Mouse (Mus musculus) hindbrain, postnatal 0 days (tissue): ENCODE measurements around the gene Ccdc18. TPM values are rescaled to one million over a fixed set of nuclear protein-coding genes. Genes with fewer than 3 reads are reported as not detected.

Source experiments
- ATAC-seq: fragments of 200-750 bp; cut with Nextera tagmentation; 2 replicates; pipeline ENCODE4 v1.8.0; 2017; ENCODE audit warnings: mild to moderate bottlenecking, moderate TSS enrichment, moderate library complexity
- DNase-seq: peaks from one replicate; pipeline ENCODE4 v3.0.0-alpha.2; 2015; ENCODE audit warnings: low spot score
- H3K27ac ChIP-seq: fragments of 300-500 bp; sonication (generic); 2 replicates; pipeline ENCODE4 v1.5.1; 2014; ENCODE audit warnings: mild to moderate bottlenecking
- H3K27me3 ChIP-seq: fragments of 300-500 bp; sonication (generic); 2 replicates; pipeline ENCODE4 v1.6.1; 2014; ENCODE audit warnings: low read length, mixed read lengths; ENCODE audit not compliant: insufficient read depth
- H3K36me3 ChIP-seq: fragments of 300-500 bp; sonication (generic); 2 replicates; pipeline ENCODE4 v1.6.1; 2014; ENCODE audit warnings: low read length, mixed read lengths; ENCODE audit not compliant: insufficient read depth
- H3K4me1 ChIP-seq: fragments of 300-500 bp; sonication (generic); 2 replicates; pipeline ENCODE4 v1.6.1; 2014; ENCODE audit warnings: antibody characterized with exemption, low read length, mixed read lengths; ENCODE audit not compliant: insufficient read depth
- H3K4me2 ChIP-seq: fragments of 300-500 bp; sonication (generic); 2 replicates; pipeline ENCODE4 v1.6.1; 2014; ENCODE audit warnings: low read depth, mild to moderate bottlenecking, low read length, moderate library complexity, mixed read lengths
- H3K4me3 ChIP-seq: fragments of 300-500 bp; sonication (generic); 2 replicates; pipeline ENCODE4 v1.5.1; 2014; ENCODE audit warnings: low read length
- H3K9ac ChIP-seq: fragments of 300-500 bp; sonication (generic); replicated peaks from 2 replicates; pipeline ENCODE4 v1.6.1; 2014; ENCODE audit warnings: mild to moderate bottlenecking, low read length, moderate library complexity, mixed read lengths
- H3K9me3 ChIP-seq: fragments of 300-500 bp; sonication (generic); 2 replicates; pipeline ENCODE4 v1.6.1; 2016; ENCODE audit warnings: low read length, mixed read lengths
- CTCF ChIP-seq: IDR thresholded peaks from 2 replicates; pipeline ENCODE4 v1.5.1; 2016; ENCODE audit warnings: antibody characterized with exemption, control low read depth, low read depth
- WGBS: fragments of 180-500 bp; shearing (Covaris S2); extraction: QIAGEN DNeasy Blood & Tissue Kit; methylation state at CpG from one replicate; pipeline ENCODE4 v1.1.7; 2014; 5-methylcytosine and 5-hydroxymethylcytosine counted together
- polyA plus RNA-seq: library from polyadenylated mRNA; unstranded; fragments of >200 nt; fragmentation: Nextera tagmentation; extraction: Ambion mirVana; gene quantifications from 2 replicates; pipeline ENCODE4 v1.2.1, GENCODE M21; 2015
- total RNA-seq: library from RNA; depleted of rRNA; stranded (reverse); fragments of >200 nt; gene quantifications from 2 replicates; pipeline ENCODE4 v1.2.3, GENCODE M21; 2014

Gene Ccdc18
- total and polyA plus RNA-seq, 2 experiments from 2014 or later = 0.63 to 2.2 TPM

DNA sequence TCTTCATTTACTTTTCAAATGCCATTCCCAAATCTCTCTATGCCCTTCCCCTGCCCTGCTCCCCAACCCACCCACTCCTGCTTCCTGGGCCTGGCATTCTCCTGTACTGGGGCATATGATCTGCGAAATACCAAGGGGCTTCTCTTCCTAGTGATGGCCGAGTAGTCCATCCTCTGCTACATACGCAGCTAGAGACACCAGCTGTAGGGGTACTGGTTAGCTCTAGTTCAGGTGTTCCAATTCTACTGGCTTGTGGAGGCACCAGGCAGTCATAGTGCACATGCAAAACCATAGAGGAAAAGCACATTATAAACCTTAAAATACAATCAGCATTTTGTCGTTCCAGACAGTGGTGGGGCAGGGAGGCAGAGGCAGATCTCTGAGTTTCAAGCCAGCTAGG lies 15.0 kb upstream of the Ccdc18 start:
- TF ChIP-seq CTCF = no peak
- Histone ChIP-seq H3K9me3 (no peaks in the 10 kb centered on the region), H3K27ac (no peak overlapping the region), H3K4me2 (no peak overlapping the region), H3K4me3 (no peak overlapping the region), H3K9ac (no peak overlapping the region), H3K27me3 (no peaks in the 10 kb centered on the region), H3K36me3 (no peaks in the 10 kb centered on the region), H3K4me1 (no peaks in the 10 kb centered on the region)
- no peak for ATAC-seq
- WGBS = 92% methylated on average over 4 of the region's 4 CpGs
- no peak for DNase-seq

DNA sequence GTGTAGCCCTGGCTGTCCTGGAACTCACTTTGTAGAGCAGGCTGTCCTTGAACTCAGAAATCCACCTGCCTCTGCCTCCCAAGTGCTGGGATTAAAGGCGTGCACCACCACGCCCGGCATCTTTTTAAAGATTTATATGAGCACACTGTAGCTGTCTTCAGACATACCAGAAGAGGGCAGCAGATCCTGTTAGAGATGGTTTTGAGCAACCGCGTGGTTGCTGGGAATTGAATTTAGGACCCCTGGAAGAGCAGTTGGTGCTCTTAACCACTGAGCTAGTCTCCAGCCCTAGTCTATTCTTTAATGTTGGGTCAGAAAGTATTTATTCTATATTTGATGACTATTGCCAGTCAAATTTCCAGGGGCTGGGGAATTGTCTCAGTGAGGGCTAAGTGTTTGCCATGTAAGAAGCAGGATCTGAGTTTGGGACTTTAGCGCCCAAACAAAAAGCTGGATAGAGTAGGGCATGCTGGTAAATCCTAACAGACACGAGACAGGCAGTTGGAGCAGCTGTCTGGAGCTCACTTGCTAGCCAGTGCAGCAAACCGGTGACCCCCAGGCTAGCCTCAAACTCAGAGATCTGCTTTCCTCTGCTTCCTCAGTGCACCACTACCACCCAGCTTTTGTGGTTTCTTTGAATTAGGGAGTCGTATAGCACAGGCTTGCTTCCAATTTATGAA lies 12.3 kb upstream of the Ccdc18 start:
- H3K4me3 ChIP-seq = no peak overlapping the region
- H3K4me1 ChIP-seq = no peaks in the 10 kb centered on the region
- H3K27me3 ChIP-seq = no peaks in the 10 kb centered on the region
- 85% methylated on average over 9 of the region's 9 CpGs for WGBS
- no peak overlapping the region for H3K4me2 ChIP-seq
- no peaks in the 10 kb centered on the region for H3K9me3 ChIP-seq
- H3K9ac ChIP-seq = no peak overlapping the region
- DNase-seq (no peak), ATAC-seq (no peak)
- no peaks in the 10 kb centered on the region; the same call in 1 of the 2 replicates for H3K36me3 ChIP-seq
- no peak for TF ChIP-seq CTCF
- H3K27ac ChIP-seq = no peak overlapping the region

DNA sequence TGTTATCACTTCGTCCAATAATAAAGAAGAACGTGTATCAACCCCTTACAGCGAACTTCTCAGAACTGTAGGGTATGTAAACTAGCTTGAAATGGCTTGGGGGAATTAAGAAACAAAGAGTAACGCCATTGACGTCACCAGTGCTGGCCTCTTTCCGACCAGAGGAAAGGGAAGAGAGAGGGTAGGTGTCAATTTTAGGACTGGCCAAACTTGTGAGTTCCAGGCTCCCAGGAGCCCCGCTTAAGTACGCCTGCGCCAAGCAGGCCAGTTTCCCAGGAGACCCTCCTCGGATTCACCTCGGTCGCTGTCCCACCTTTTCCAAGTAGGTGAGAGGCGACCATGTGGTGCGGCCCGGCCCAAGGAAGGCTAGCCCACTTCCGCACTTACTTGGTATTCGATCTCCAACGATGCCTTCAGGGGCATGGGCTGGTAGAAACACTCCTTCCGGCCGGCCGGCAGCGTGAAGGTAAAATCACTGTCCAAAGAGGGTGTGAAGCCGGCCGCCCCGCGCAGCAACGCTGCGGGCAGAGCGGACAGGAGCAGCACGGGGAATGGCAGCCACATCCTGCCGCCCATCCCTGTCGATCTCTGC lies 730 bp upstream of the Ccdc18 start:
- Histone ChIP-seq H3K36me3 (peaks cover 3% of the 10 kb centered on the region; the same call in 1 of the 2 replicates), H3K27me3 (no peaks in the 10 kb centered on the region), H3K9ac (peak overlapping the region; percentile 72), H3K4me3 (peak overlapping the region; percentile 88), H3K27ac (peak overlapping the region; percentile 89), H3K9me3 (no peaks in the 10 kb centered on the region), H3K4me1 (no peaks in the 10 kb centered on the region), H3K4me2 (peak overlapping the region; percentile 77)
- peak; percentile 8 for ATAC-seq
- WGBS = under 1% methylated on average over 32 of the region's 32 CpGs
- TF ChIP-seq CTCF = no peak
- DNase-seq = peak; percentile 66

DNA sequence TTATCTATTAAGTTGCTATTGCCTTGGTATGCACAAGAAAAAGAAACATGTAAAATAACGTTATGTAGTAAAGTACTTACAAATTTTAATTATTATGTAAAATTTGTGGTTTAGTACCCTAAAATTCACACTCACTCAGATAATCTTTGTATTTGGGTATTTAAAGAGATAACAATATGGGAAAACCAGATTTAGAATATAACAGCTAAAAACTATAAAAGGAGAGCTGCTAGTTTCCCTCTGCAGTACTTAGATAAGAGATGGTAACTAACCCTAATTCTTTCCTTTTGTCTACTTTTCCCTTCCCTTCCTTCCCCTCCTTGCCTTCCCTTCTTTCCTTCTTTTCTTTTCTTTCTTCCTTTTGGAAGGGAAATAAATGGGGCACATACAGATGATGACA lies 19.9 kb downstream of the Ccdc18 start:
- no peaks in the 10 kb centered on the region for H3K9me3 ChIP-seq
- no peak for TF ChIP-seq CTCF
- H3K36me3 ChIP-seq = no peaks in the 10 kb centered on the region
- no peak for ATAC-seq
- no peak overlapping the region for H3K4me3 ChIP-seq
- no peak for DNase-seq
- H3K27ac ChIP-seq = no peak overlapping the region
- 90% methylated on average over 1 of the region's 1 CpGs for WGBS
- no peaks in the 10 kb centered on the region for H3K27me3 ChIP-seq
- no peaks in the 10 kb centered on the region for H3K4me1 ChIP-seq
- H3K9ac ChIP-seq = no peak overlapping the region
- H3K4me2 ChIP-seq = no peak overlapping the region

DNA sequence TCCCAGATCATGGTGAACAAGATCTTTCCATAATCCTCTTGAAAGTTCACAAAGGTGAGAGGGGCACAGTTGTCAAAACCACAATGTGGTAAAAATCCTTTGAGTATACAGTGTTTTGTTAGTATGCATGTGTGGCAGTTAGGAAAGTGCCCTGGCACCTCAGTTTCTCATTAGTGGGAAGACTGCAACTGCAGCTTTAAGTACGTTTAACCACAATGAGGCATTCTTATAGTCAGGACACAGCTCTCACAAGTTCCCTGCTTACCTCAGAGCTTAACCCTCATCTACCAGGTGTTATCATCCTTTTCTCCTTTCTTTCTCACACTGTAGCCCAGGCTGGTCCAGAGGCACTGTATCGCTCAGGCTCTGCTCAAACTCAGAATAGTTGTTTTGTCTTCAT lies 28.1 kb downstream of the Ccdc18 start:
- H3K4me1 ChIP-seq = no peaks in the 10 kb centered on the region
- DNase-seq (no peak), ATAC-seq (no peak)
- no peak overlapping the region for H3K4me2 ChIP-seq
- H3K27ac ChIP-seq = no peak overlapping the region
- no peaks in the 10 kb centered on the region for H3K27me3 ChIP-seq
- no peaks in the 10 kb centered on the region for H3K9me3 ChIP-seq
- no peak overlapping the region for H3K9ac ChIP-seq
- no peak overlapping the region for H3K4me3 ChIP-seq
- H3K36me3 ChIP-seq = no peaks in the 10 kb centered on the region
- TF ChIP-seq CTCF = no peak
- WGBS = 85% methylated on average over 2 of the region's 2 CpGs

DNA sequence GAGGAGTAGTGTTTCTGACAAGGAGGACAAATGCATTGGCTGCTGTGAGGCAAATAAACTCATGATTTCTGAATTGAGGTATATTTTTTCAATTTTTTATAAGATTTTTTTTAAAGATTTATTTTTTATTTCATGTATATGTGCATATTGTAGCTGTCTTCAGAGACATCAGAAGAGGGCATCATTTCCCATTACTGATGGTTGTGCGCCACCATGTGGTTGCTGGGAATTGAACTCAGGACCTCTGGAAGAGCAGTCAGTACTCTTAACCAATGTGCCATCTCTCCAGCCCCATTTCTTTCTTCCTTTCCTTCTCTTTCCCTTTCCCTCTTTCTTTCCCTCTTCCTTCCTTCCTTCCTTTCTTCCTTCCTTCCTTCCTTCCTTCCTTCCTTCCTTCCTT lies 31.0 kb downstream of the Ccdc18 start:
- ATAC-seq = no peak
- WGBS = 14% methylated on average over 1 of the region's 1 CpGs
- Histone ChIP-seq H3K36me3 (no peaks in the 10 kb centered on the region), H3K9me3 (no peaks in the 10 kb centered on the region), H3K27me3 (no peaks in the 10 kb centered on the region), H3K9ac (no peak overlapping the region), H3K4me3 (no peak overlapping the region), H3K4me1 (no peaks in the 10 kb centered on the region), H3K27ac (no peak overlapping the region), H3K4me2 (no peak overlapping the region)
- peak; percentile 52 for TF ChIP-seq CTCF
- DNase-seq = no peak

- H3K9me3 ChIP-seq = no peaks in the 10 kb centered on the region
- H3K27me3 ChIP-seq = no peaks in the 10 kb centered on the region
- no peak for DNase-seq
- no peak for ATAC-seq
- no peaks in the 10 kb centered on the region for H3K36me3 ChIP-seq
- no peak for TF ChIP-seq CTCF
- no peak overlapping the region for H3K4me3 ChIP-seq
- 88% methylated on average over 2 of the region's 2 CpGs for WGBS
- no peaks in the 10 kb centered on the region for H3K4me1 ChIP-seq
- no peak overlapping the region for H3K9ac ChIP-seq
- H3K27ac ChIP-seq = no peak overlapping the region
- H3K4me2 ChIP-seq = no peak overlapping the region
Observed at GRCm38 (mm10) chr5:108184050-108184449, 51.4 kb downstream of the Ccdc18 start.
